Mouse (Mus musculus) cerebellum, adult (tissue): ENCODE measurements around the gene Ribc1.

Experiments
- ATAC-seq: cut with Nextera tagmentation; 2 replicates; pipeline ENCODE4 v1.9.2; 2017; ENCODE audit warnings: mild to moderate bottlenecking, moderate library complexity, mixed read lengths; ENCODE audit not compliant: insufficient number of reproducible peaks, low FRiP score, low TSS enrichment

The Ribc1 gene

GRCm38 (mm10) chrX:152016151-152017145 lies at the start of gene Ribc1, which contains the start of gene Smc1a:
Ribc1 (minus strand) TSS chrX:152016295.
Smc1a (plus strand) TSS chrX:152016428.
- ATAC-seq: peak; percentile 99

DNA sequence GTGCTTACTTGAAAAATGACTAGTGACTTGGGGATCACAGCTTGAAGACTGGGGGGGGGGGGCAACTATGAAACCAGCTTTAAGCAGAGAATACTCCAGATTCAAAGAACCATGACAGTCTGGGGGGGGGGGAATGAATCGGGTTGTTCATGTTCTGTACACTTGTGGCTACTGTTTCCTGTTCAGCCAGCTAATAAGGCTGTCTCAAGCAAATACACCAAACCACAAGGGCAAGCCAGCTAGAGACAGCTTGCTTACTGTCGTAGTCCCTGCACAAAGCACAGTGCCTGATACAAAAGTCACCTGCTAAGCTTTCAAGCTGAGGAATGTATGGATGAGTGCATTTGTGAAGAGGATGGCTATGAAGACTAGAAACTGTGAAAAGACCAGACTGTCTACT lies 49.6 kb upstream of the Ribc1 start:
- no peak for ATAC-seq

GRCm38 (mm10) chrX:152054094-152054493 lies 38.0 kb upstream of the Ribc1 start:
- no peak for ATAC-seq

DNA sequence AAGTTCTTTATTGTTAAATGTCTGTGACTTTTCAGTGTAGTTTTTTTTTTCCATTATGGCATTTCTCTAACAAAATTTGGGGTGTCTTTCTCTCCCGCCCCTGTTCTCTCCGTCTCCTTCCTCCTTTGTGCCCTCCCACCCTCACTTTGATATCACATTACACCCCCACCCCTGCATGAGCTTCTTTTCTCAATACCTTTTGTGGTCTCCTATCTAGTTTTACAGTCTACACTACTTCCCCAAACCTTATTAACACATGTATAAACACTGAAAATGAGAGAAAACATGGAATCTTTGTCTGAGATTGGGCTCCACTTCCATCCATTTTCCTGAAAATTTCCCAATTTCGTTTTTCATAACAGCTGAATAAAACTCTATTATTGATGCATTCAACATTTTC lies 36.5 kb upstream of the Ribc1 start:
- no peak for ATAC-seq

- no peak for ATAC-seq
Observed at GRCm38 (mm10) chrX:152047230-152047629, 31.1 kb upstream of the Ribc1 start.

DNA sequence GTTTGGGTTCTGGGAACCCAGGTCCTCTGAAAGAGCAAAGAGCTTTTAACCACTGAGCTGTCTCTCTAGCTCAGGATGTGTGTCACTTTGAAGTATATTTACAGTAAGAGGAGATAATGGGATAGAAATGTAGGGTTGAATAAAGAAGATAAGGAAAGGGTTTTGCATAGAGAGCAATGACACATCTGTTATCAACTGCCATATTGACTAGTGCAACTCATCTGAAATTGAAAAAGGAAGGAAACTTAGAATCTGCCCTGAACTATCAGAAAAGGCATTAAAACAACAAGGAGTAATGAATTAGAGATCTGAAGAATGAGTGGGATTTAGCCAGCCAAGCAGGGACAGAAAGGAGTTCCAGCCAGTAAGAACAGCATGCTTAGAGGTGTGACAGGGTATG lies 23.8 kb upstream of the Ribc1 start:
- ATAC-seq: no peak

DNA sequence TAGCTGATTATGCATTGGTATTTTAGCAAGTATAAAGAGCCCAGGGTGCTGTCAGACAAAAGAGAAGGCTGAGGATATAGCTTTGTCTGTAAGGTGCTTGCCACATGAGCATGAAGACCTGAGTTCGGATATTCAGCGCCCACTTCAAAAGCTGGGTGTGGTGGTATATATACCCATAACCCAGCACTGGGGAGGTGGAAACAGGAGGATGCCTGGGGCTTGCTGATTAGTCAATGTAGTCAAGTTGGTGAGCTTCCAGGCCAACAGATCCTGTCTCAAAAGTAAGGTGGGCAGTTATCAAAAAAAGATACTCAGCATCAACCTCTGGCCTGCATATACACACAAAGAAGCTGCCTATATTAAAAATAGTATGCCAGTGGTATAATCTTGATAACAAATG lies 3.2 kb upstream of the Ribc1 start:
- no peak for ATAC-seq

GRCm38 (mm10) chrX:152017186-152017585 lies 1.1 kb upstream of the Ribc1 start:
- no peak for ATAC-seq

DNA sequence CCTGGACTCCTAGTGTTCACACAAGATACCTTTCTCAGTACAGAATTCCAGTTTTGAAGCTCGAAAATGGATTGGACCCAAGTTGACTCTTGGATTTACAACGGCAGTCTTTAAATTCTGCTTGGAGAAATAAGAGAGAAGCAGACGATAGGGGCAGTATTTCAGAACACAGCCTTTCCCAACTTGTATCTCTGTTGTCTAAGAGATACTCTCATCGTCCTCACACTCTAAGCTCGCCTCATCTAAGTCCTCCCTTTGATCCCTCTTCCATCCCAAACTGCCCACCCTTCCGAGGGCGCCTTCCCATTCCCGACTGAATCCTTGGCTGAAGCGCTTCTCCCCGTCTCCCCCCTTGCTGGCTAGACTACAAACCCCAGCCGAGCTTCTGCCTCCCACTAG lies 344 bp downstream of the Ribc1 start:
- ATAC-seq: peak; percentile 27; the same call in 1 of the 2 replicates

- ATAC-seq: no peak
Observed at GRCm38 (mm10) chrX:152007863-152008262, 8.2 kb downstream of the Ribc1 start.

GRCm38 (mm10) chrX:152002865-152003264 lies 13.2 kb downstream of the Ribc1 start:
- no peak for ATAC-seq

DNA sequence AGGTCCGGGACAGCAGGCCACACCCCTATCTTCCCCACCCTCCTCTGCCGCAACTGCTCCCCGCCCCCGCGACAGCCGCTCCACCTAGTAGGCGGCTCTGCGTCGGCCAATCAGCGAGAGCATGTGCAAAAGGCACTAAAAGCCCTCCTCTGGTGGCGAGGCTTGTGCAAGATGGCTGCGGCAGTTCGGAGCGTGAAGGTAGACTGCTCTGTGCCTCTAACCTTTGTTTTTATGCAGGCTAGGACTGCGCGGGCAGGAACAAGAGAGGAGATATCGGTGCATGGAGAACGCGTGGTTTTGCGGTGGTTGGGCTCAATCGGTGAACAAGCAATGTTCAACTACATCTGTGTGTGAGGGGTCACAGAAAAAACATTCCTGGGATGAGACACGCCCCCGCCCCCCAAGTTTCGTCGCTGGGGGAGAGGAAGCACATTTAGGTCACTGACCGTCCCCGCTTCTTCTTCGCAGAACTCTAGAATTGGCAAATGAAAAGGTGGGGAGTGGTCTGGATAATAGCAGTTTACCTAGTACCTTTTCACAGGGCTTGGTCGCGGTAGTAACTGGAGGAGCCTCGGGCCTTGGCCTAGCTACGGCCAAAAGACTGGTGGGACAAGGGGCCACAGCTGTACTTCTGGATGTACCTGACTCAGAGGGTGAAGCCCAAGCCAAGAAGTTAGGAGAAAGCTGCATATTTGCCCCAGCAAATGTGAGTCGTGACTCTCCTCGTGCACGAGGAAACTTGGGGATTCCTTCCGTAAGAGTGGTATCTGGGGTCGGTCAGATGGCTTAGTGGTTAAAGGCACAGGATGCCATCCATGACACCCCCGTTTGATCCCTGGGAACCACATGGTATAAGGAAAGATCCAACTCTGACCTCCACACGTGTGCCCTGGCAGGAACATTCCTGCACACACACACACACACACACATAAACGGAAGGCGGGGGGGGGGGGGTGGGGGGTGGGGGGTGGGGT lies 14.1 kb downstream of the Ribc1 start, which contains the start of gene Hsd17b10:
TSS of gene Hsd17b10 (plus strand) at position 109 of the 974 bp plus-strand sequence.
- peak; percentile 100 for ATAC-seq

- ATAC-seq: no peak
Observed at GRCm38 (mm10) chrX:152001182-152001684, 14.9 kb downstream of the Ribc1 start.

DNA sequence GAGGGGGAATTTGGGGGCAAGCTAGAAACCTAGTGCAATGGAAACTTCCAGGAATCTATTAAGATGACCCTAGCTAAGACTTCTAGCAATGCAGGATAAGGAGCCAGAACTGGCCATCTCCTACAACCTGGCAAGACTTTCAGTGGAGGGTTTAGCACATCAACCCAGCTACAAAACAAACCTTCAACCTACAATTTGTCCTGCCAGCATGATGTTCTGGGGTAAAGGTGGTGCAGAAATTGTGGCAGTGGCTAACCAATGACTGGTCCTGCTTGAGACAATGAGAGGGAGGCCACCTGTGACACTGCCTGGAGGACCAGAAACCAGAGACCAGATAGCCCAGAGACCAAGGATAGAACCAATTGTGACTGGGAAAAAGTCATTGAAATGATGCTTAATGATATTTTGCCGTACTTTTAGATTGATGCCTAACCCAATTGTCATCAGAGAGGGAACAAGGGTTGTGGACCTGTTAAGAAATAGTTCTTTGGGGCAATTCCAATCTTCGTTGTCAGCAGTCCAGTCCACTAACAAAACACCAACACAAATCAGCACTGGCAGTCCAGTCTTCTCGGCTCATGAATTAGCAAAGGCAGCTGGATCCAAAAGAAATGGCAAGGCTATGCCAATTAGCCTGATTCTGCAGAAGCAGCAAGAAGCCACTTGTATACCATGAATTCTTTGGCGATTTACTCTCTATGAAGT lies 16.9 kb downstream of the Ribc1 start:
- ATAC-seq: no peak
